Mouse (Mus musculus): Measurements from ENCODE around the gene Upb1.
"Not testable (repeated sequence)": the region's sequence is repeated elsewhere in the genome, so short reads cannot be mapped to it uniquely, and the experiment has no call there.

Gene Upb1

GRCm38 (mm10) chr10:75456061-75456831 lies 55.3 kb downstream of the Upb1 start:
- not testable (repeated sequence) for DNase-seq (ENCODE audit: low read depth, low spot score)

- DNase-seq (ENCODE audit: low read depth, low spot score): no peak
Observed at GRCm38 (mm10) chr10:75457852-75458251, 56.9 kb downstream of the Upb1 start.

GRCm38 (mm10) chr10:75458329-75458728 lies 57.4 kb downstream of the Upb1 start:
- DNase-seq (ENCODE audit: low read depth, low spot score): no peak

- DNase-seq (ENCODE audit: low read depth, low spot score): no peak
Observed at GRCm38 (mm10) chr10:75462728-75463127, 61.8 kb downstream of the Upb1 start.

GRCm38 (mm10) chr10:75465781-75466550 lies 65.1 kb downstream of the Upb1 start:
- no peak for DNase-seq (ENCODE audit: low read depth, low spot score)

- DNase-seq (ENCODE audit: low read depth, low spot score): no peak
Observed at GRCm38 (mm10) chr10:75473411-75473810, 72.5 kb downstream of the Upb1 start.

- DNase-seq (ENCODE audit: low read depth, low spot score): no peak
Observed at GRCm38 (mm10) chr10:75474571-75474970, 73.7 kb downstream of the Upb1 start.

GRCm38 (mm10) chr10:75475139-75475850 lies 74.4 kb downstream of the Upb1 start:
- not testable (repeated sequence) for DNase-seq (ENCODE audit: low read depth, low spot score)

- no peak for DNase-seq (ENCODE audit: low read depth, low spot score)
Observed at GRCm38 (mm10) chr10:75477034-75477433, 76.1 kb downstream of the Upb1 start.

- DNase-seq (ENCODE audit: low read depth, low spot score): no peak
Observed at GRCm38 (mm10) chr10:75479955-75480354, 79.0 kb downstream of the Upb1 start.

GRCm38 (mm10) chr10:75481703-75482102 lies 80.8 kb downstream of the Upb1 start:
- DNase-seq (ENCODE audit: low read depth, low spot score): no peak

- no peak for DNase-seq (ENCODE audit: low read depth, low spot score)
Observed at GRCm38 (mm10) chr10:75482271-75482670, 81.4 kb downstream of the Upb1 start.

GRCm38 (mm10) chr10:75482919-75483483 lies 82.1 kb downstream of the Upb1 start:
- no peak for DNase-seq (ENCODE audit: low read depth, low spot score)

GRCm38 (mm10) chr10:75484066-75484465 lies 83.2 kb downstream of the Upb1 start:
- no peak for DNase-seq (ENCODE audit: low read depth, low spot score)

GRCm38 (mm10) chr10:75484767-75485166 lies 83.9 kb downstream of the Upb1 start:
- DNase-seq (ENCODE audit: low read depth, low spot score): no peak

- DNase-seq (ENCODE audit: low read depth, low spot score): peak; percentile 81
Observed at GRCm38 (mm10) chr10:75486086-75486979, 85.4 kb downstream of the Upb1 start.

- no peak for DNase-seq (ENCODE audit: low read depth, low spot score)
Observed at GRCm38 (mm10) chr10:75487131-75487530, 86.2 kb downstream of the Upb1 start.

- no peak for DNase-seq (ENCODE audit: low read depth, low spot score)
Observed at GRCm38 (mm10) chr10:75489522-75489921, 88.6 kb downstream of the Upb1 start.

- no peak for DNase-seq (ENCODE audit: low read depth, low spot score)
Observed at GRCm38 (mm10) chr10:75490731-75491130, 89.8 kb downstream of the Upb1 start.
